Mouse (Mus musculus): ENCODE measurements around the gene Vac14. TPM values are rescaled to one million over a fixed set of nuclear protein-coding genes. Genes with fewer than 3 reads are reported as not detected.

Vac14 gene
- polyA plus RNA-seq, 1 experiment: 34.3 TPM

DNA sequence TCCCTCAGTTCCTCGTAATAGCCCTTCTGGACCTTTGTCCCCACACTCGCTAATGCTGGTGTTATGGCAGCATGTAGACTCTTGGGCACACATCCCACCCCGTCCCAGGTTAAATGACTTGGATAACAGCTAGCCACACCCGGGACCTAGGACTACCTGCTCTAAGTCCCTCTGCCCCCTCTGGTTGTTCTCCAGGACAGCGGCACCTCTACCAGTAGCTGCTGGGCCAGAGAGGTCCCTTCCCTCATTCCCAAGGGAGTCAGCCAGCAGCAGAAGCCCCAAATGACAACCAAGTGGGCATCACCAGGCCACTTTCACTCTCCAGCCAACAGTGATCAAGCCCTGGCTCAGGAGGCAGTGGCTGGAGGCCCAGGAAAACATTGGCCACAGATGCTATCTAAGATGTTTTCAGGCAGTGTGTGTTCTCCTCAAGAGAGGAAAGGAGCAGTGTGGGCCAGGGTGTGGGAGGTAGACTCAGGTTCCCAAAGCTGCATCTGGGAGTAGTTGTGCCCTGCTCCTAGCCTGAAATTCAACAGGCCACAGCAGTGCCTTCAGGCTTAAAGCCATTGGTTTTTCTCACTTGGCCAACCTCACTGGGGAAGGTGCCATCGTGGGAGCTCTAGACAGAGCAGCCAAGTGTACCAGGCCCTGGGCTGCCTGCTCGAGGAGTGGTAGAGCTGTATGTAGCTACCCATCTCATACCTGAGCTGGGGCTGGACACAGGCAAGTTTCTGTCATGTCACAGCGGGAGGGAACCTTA lies 100.0 kb downstream of the Vac14 start:
- Histone ChIP-seq H3K27ac (ENCODE audit: insufficient read depth, low read length) (0 out of 2 replicates have a peak overlapping the region, but pooled peaks have one; percentile 59), H3K27me3 (ENCODE audit: control insufficient read depth, insufficient read depth, low read length) (peaks cover 7% of the 10 kb centered on the region), H3K4me3 (ENCODE audit: extremely low read depth, insufficient read depth, insufficient read length) (no peak overlapping the region), H3K36me3 (ENCODE audit: control insufficient read depth, insufficient read depth, low read length) (peaks cover 10% of the 10 kb centered on the region), H3K4me1 (ENCODE audit: control insufficient read depth, insufficient read depth, insufficient read length) (no peaks in the 10 kb centered on the region)
- 93% methylated on average over 8 of the region's 8 CpGs for WGBS
- no peak for TF ChIP-seq CTCF (IDR thresholded peaks at IDR 0.05; ENCODE audit: extremely low read depth, insufficient read depth, insufficient read length, insufficient replicate concordance)
- no peak for TF ChIP-seq POLR2A (IDR thresholded peaks at IDR 0.05; ENCODE audit: low read depth, low read length)
- no peak for DNase-seq (ENCODE audit: low read depth in 1 of 2, low spot score in 2 of 2)

DNA sequence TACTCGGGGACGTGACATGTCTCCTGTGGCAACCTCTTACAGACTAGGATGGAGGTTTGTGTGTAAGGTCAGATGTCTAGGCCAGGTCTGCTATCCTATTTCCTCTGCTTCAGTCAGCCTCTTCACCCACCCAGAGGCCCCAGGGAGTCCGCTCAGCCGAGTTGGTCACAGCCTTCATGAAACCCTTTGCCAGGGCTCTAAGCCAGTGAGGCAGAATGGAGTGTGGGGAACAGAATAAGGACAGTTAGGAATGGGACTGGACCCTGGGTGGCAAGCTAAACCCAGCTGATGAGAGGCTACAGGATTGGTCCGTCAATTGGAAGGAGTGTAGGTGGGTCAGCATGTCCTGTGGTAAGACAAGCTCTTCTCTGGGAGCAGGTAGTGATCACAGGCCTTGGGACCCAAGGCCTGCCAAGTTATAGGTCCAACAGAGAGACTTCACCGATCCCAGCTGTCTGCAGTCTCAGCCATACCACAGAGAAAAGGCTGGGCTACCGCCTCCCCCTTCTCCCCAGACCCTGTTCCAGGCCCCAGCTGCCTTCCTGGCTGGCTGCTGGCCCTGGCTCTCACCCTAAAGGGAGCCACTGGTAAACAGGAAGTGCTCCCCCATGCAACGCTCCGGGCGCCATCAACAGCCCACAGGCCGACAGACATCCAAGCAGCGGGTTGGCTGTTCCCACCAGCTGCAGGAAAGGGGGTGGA lies 100.7 kb downstream of the Vac14 start:
- Histone ChIP-seq H3K27ac (ENCODE audit: insufficient read depth, low read length) (peak overlapping the region; percentile 59), H3K4me1 (ENCODE audit: control insufficient read depth, insufficient read depth, insufficient read length) (no peaks in the 10 kb centered on the region), H3K27me3 (ENCODE audit: control insufficient read depth, insufficient read depth, low read length) (peaks cover 7% of the 10 kb centered on the region), H3K4me3 (ENCODE audit: extremely low read depth, insufficient read depth, insufficient read length) (no peak overlapping the region), H3K36me3 (ENCODE audit: control insufficient read depth, insufficient read depth, low read length) (peaks cover 10% of the 10 kb centered on the region)
- DNase-seq (ENCODE audit: low read depth in 1 of 2, low spot score in 2 of 2): no peak
- 45% methylated on average over 12 of the region's 12 CpGs for WGBS
- TF ChIP-seq CTCF (IDR thresholded peaks at IDR 0.05; ENCODE audit: extremely low read depth, insufficient read depth, insufficient read length, insufficient replicate concordance): no peak
- TF ChIP-seq POLR2A (IDR thresholded peaks at IDR 0.05; ENCODE audit: low read depth, low read length): no peak

DNA sequence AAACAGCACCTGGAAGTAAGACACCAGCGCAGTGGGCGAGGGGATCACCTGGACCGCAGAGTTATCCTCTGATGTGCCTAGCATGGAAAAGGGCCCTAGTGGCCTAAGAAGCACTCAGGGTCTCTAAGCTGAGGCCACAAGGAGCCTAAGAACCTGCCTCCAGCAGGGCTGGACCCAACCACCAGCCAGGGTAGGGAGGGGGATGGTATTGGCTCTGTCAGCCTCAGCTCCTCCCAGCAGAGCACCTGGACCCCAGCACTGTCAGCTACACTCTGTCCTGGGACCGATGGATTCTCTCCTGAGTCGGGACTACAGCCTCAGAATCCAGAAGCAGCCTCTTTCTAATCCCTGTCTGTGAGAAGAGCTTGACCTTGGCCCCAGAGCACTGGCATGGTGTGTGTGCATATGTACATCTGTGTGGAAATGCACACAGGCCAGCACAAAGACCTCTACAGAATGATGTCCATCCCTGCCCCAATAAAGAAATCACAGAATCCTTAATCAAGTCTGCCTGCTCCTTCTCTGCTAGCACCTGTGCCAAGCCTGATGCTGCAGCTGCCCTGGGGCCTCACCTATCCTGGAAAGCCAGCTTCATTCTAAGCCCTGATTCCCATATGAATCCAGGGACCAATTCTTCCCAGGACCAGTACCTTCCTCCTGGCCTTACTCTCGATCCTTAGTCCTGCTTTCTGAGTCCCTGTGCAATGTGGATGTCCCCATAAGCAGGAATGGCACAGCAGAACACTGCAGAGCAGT lies 101.7 kb downstream of the Vac14 start:
- no peak for DNase-seq (ENCODE audit: low read depth in 1 of 2, low spot score in 2 of 2)
- Histone ChIP-seq H3K27me3 (ENCODE audit: control insufficient read depth, insufficient read depth, low read length) (peaks cover 7% of the 10 kb centered on the region), H3K4me1 (ENCODE audit: control insufficient read depth, insufficient read depth, insufficient read length) (no peaks in the 10 kb centered on the region), H3K36me3 (ENCODE audit: control insufficient read depth, insufficient read depth, low read length) (peaks cover 4% of the 10 kb centered on the region), H3K4me3 (ENCODE audit: extremely low read depth, insufficient read depth, insufficient read length) (no peak overlapping the region), H3K27ac (ENCODE audit: insufficient read depth, low read length) (peak overlapping the region; percentile 48; the same call in 1 of the 2 replicates)
- 87% methylated on average over 6 of the region's 6 CpGs for WGBS
- TF ChIP-seq CTCF (IDR thresholded peaks at IDR 0.05; ENCODE audit: extremely low read depth, insufficient read depth, insufficient read length, insufficient replicate concordance) (no peak), POLR2A (IDR thresholded peaks at IDR 0.05; ENCODE audit: low read depth, low read length) (no peak)

DNA sequence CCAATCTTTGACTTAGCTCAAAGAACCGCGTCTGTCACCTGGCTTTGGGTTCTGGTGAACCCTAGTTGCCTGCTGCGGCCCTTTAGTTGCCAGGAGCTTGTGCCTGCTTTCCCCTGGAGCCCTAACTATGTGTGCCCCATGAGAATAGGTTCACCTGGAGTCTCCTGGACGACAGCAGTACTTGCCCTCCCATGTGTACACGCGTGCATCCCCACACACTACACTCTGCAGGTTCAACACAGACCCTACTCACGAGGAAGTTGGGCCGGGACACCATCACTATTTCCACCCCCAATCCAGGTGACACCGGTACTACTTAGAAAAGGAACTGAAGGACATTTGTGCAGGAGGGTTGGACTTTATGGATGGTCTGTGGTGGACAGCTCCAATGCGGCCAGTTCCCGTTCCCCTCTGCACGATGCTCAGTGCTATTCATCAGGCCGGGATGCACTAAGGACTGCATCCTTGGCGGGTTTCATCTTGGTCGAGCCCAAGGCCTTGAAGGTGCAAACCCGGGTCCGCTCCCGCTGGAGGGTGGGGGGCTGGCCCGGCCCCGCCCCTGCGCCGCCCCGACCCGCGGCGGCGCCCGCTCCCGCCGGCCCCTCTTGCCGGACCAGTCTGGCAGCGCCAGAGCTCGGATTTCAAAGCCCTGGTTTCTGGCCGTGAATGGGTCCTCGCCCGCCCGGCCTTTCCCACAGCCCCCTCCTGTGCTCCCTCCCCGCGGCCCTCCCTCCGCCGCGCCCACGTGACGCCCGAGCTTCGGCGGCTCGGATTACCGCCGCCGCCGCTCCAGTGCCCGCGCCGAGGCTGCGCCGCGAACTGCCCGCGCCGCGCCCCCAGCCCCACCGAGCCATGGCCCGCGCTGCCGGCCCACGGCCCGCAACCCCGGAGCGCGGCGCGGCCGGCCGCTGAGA lies 102.6 kb downstream of the Vac14 start, which contains the start of gene Mtss1l:
Gene Mtss1l (plus strand): TSS at position 792 of the 914 bp plus-strand sequence.
- WGBS: 12% methylated on average over 67 of the region's 75 CpGs
- 0 out of 2 replicates have a peak, but pooled peaks cover 1% of the 10 kb centered on the region for H3K36me3 ChIP-seq (ENCODE audit: control insufficient read depth, insufficient read depth, low read length)
- DNase-seq (ENCODE audit: low read depth in 1 of 2, low spot score in 2 of 2): no peak
- TF ChIP-seq POLR2A (IDR thresholded peaks at IDR 0.05; ENCODE audit: low read depth, low read length) (no peak), CTCF (IDR thresholded peaks at IDR 0.05; ENCODE audit: extremely low read depth, insufficient read depth, insufficient read length, insufficient replicate concordance) (no peak)
- no peaks in the 10 kb centered on the region for H3K4me1 ChIP-seq (ENCODE audit: control insufficient read depth, insufficient read depth, insufficient read length)
- H3K27ac ChIP-seq (ENCODE audit: insufficient read depth, low read length): peak within 1 kb of the TSS; percentile 34
- H3K4me3 ChIP-seq (ENCODE audit: extremely low read depth, insufficient read depth, insufficient read length): peak within 1 kb of the TSS; percentile 51
- H3K27me3 ChIP-seq (ENCODE audit: control insufficient read depth, insufficient read depth, low read length): peaks cover 7% of the 10 kb centered on the region

DNA sequence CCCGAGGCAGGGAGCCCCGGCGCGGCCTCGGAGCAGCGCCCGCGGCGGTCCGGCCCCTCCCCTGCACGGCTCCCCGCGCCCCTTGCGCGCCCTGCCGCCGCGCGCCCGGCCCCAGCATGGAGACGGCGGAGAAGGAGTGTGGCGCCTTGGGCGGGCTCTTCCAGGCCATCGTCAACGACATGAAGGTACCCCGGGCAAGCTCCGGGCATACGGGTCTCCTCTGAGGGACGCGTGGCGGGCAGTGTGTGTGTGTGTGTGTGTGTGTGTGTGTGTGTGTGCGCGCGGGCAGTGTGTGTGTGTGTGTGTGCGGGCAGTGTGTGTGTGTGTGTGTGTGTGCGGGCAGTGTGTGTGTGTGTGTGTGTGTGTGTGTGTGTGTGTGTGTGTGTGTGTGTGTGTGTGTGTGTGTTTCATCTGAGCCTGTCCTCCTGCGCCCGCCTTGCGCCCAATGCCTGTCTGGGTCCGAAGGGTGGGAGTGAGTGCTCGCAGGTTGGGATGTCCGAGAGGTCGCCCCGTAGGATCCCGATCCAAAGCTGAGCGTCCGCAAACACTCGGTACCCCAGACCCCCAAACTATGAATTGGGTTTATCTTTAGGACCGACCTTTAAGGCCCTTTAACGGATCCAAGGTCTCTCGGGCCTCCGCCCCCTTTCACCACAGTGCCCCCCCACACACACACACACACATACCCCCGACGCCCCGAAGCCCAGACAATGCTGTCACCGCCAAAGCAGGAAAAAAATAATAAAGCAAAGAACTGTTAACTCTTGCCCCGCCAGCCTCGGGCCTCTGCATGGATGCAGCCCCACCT lies 103.4 kb downstream of the Vac14 start:
- DNase-seq (ENCODE audit: low read depth in 1 of 2, low spot score in 2 of 2): no peak
- TF ChIP-seq CTCF (IDR thresholded peaks at IDR 0.05; ENCODE audit: extremely low read depth, insufficient read depth, insufficient read length, insufficient replicate concordance): no peak
- no peak for TF ChIP-seq POLR2A (IDR thresholded peaks at IDR 0.05; ENCODE audit: low read depth, low read length)
- peak overlapping the region; percentile 51 for H3K4me3 ChIP-seq (ENCODE audit: extremely low read depth, insufficient read depth, insufficient read length)
- no peaks in the 10 kb centered on the region for H3K4me1 ChIP-seq (ENCODE audit: control insufficient read depth, insufficient read depth, insufficient read length)
- H3K27ac ChIP-seq (ENCODE audit: insufficient read depth, low read length): 0 out of 2 replicates have a peak overlapping the region, but pooled peaks have one; percentile 23
- H3K27me3 ChIP-seq (ENCODE audit: control insufficient read depth, insufficient read depth, low read length): peaks cover 7% of the 10 kb centered on the region
- H3K36me3 ChIP-seq (ENCODE audit: control insufficient read depth, insufficient read depth, low read length): no peaks in the 10 kb centered on the region
- 5% methylated on average over 54 of the region's 59 CpGs for WGBS
